Mouse (Mus musculus) heart, embryonic 15.5 days (tissue): ENCODE measurements around the gene Gm13090. TPM values are rescaled to one million over a fixed set of nuclear protein-coding genes. Genes with fewer than 3 reads are reported as not detected.
A peak's percentile ranks its signal among the peaks of the same experiment; 100 is the strongest.

Experiments used
- ATAC-seq: fragments of 200-750 bp; cut with Nextera tagmentation; replicated peaks from 2 replicates; pipeline ENCODE4 v1.8.0; 2017; ENCODE audit warnings: low read depth, moderate TSS enrichment; ENCODE audit not compliant: insufficient number of reproducible peaks, insufficient read depth, low FRiP score
- H3K27ac ChIP-seq: fragments of 300-500 bp; sonication (generic); 2 replicates; pipeline ENCODE4 v1.5.1; 2015; ENCODE audit warnings: mild to moderate bottlenecking, inconsistent platforms
- H3K27me3 ChIP-seq: fragments of 300-500 bp; sonication (generic); 2 replicates; pipeline ENCODE4 v1.6.1; 2015; ENCODE audit warnings: inconsistent platforms
- H3K36me3 ChIP-seq: fragments of 300-500 bp; sonication (generic); 2 replicates; pipeline ENCODE4 v1.6.1; 2015; ENCODE audit warnings: mild to moderate bottlenecking, inconsistent platforms
- H3K4me1 ChIP-seq: fragments of 300-500 bp; sonication (generic); replicated peaks from 2 replicates; pipeline ENCODE4 v1.6.1; 2015; ENCODE audit warnings: inconsistent platforms
- H3K4me2 ChIP-seq: fragments of 300-500 bp; sonication (generic); 2 replicates; pipeline ENCODE4 v1.6.1; 2015; ENCODE audit warnings: inconsistent platforms, mild to moderate bottlenecking, moderate library complexity
- H3K4me3 ChIP-seq: fragments of 300-500 bp; sonication (generic); 2 replicates; pipeline ENCODE4 v1.5.1; 2015; ENCODE audit warnings: mild to moderate bottlenecking, inconsistent platforms
- H3K9ac ChIP-seq: fragments of 300-500 bp; sonication (generic); 2 replicates; pipeline ENCODE4 v1.6.1; 2015; ENCODE audit warnings: mild to moderate bottlenecking, inconsistent platforms
- H3K9me3 ChIP-seq: fragments of 300-500 bp; sonication (generic); replicated peaks from 2 replicates; pipeline ENCODE4 v1.6.1; 2016; ENCODE audit warnings: inconsistent platforms
- WGBS: fragments of 180-500 bp; shearing (Covaris S2); methylation state at CpG from one replicate; pipeline ENCODE4 v1.1.7; 2015; ENCODE audit warnings: mixed read lengths; 5-methylcytosine and 5-hydroxymethylcytosine counted together
- polyA plus RNA-seq: library from polyadenylated mRNA; unstranded; fragments of >200 nt; fragmentation: Nextera tagmentation; extraction: Ambion mirVana; gene quantifications from 2 replicates; pipeline ENCODE4 v1.2.1, GENCODE M21; 2015

Gene Gm13090
- polyA plus RNA-seq = not detected in 2 replicates

- Histone ChIP-seq H3K4me2 (no peak within 1 kb of the TSS), H3K9ac (peak within 1 kb of the TSS; percentile 29; the same call in 1 of the 2 replicates), H3K27ac (peak within 1 kb of the TSS; percentile 59), H3K27me3 (no peaks in the 10 kb centered on the region), H3K9me3 (no peaks in the 10 kb centered on the region), H3K36me3 (peaks cover 10% of the 10 kb centered on the region; the same call in 1 of the 2 replicates), H3K4me3 (no peak within 1 kb of the TSS), H3K4me1 (peaks cover 44% of the 10 kb centered on the region)
- WGBS = 79% methylated on average over 7 of the region's 7 CpGs
- ATAC-seq = no peak
Observed at GRCm38 (mm10) chr4:151089270-151089669, at the start of gene Gm13090. Gene Gm13090, plus strand, starts transcription at chr4:151089570.

DNA sequence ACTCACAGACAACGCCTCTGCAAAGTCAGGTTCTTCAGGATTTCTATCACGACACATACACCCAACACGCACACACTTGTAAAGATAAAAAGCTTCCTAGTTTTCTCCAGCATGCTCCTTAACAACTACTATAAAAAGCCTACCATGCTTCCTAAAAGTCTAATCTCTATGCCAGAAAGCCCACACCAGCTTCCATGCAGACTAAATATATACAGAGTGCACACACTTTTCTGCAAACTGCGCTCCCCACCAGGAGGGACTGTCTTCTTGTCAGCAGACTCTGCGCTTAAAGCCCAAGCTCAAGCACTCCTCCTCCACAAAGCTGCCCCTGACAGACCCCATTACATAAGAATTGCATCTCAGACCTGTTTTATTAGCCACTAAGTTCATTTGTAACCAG, 47.9 kb upstream of the Gm13090 start:
- Histone ChIP-seq H3K4me3 (no peak overlapping the region), H3K27ac (no peak overlapping the region), H3K27me3 (no peaks in the 10 kb centered on the region), H3K9me3 (no peaks in the 10 kb centered on the region), H3K4me1 (peaks cover 24% of the 10 kb centered on the region), H3K9ac (no peak overlapping the region), H3K36me3 (peaks cover 6% of the 10 kb centered on the region; the same call in 1 of the 2 replicates), H3K4me2 (peak overlapping the region; percentile 20)
- no peak for ATAC-seq
- WGBS = 59% methylated on average over 5 of the region's 5 CpGs

- WGBS = 49% methylated on average over 5 of the region's 5 CpGs
- no peak for ATAC-seq
- H3K9ac ChIP-seq = peak overlapping the region; percentile 64
- peak overlapping the region; percentile 59 for H3K4me3 ChIP-seq
- H3K27ac ChIP-seq = no peak overlapping the region
- H3K36me3 ChIP-seq = peaks cover 18% of the 10 kb centered on the region; the same call in 1 of the 2 replicates
- peaks cover 24% of the 10 kb centered on the region for H3K4me1 ChIP-seq
- no peaks in the 10 kb centered on the region for H3K27me3 ChIP-seq
- H3K4me2 ChIP-seq = peak overlapping the region; percentile 99
- no peaks in the 10 kb centered on the region for H3K9me3 ChIP-seq
Observed at GRCm38 (mm10) chr4:151043281-151043680, 46.1 kb upstream of the Gm13090 start.

DNA sequence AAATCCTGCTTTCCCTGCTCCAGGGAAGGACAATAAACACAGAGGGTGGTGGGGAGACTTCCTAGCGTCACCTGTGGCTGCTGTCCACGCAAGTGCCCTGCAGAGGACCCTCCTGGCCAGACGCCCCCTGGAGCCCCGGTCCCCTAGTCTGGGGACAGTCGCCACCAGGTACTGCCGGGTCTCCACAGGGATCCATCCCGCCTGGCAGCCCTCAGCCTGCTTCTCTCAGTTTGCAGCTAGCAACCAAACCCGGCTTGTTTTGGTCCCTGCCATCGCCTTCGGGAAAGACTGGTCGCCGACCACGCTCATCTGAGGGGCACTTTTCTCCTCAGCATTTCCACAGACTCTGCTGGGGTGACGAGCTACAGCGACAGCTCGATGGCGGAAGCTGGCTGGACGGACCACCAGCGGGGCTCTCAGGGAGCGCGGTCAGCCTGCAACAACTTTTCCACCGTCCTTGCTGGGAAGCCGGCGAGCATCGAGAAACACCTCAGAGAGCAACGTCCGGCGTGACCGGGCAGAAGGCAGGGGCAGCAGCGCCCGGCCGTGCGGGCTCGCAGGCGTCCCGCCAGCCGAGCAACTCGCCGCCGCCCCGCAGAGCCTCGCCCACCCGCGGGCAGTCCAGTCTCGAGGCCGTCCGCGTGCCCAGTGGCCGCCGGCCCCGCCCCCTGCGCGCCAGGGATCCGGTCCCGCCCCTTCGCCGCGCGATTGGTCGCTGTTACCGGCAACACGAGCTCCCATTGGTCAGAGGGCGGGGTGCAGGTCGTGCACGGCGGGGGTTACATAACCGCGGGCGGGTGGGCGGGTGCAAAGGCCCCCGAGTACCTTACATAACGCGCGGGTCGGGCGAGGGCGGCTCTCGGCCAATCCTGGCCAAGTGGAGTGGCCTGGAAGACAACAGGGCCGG, 45.1 kb upstream of the Gm13090 start, which contains the start of gene Per3:
Gene Per3, minus strand, starts transcription at position 629 of the 907 bp plus-strand sequence.
- peak within 1 kb of the TSS; percentile 59 for H3K4me3 ChIP-seq
- H3K36me3 ChIP-seq = peaks cover 28% of the 10 kb centered on the region; the same call in 1 of the 2 replicates
- under 1% methylated on average over 76 of the region's 79 CpGs for WGBS
- no peaks in the 10 kb centered on the region for H3K27me3 ChIP-seq
- H3K27ac ChIP-seq = peak within 1 kb of the TSS; percentile 61
- peak within 1 kb of the TSS; percentile 64 for H3K9ac ChIP-seq
- peak within 1 kb of the TSS; percentile 99 for H3K4me2 ChIP-seq
- ATAC-seq = peak; percentile 96
- peaks cover 24% of the 10 kb centered on the region for H3K4me1 ChIP-seq
- no peaks in the 10 kb centered on the region for H3K9me3 ChIP-seq

GRCm38 (mm10) chr4:151044944-151045570, 44.3 kb upstream of the Gm13090 start:
- peaks cover 31% of the 10 kb centered on the region; the same call in 1 of the 2 replicates for H3K36me3 ChIP-seq
- H3K9ac ChIP-seq = peak overlapping the region; percentile 35; the same call in 1 of the 2 replicates
- peak overlapping the region; percentile 20; the same call in 1 of the 2 replicates for H3K27ac ChIP-seq
- peak overlapping the region; percentile 99 for H3K4me2 ChIP-seq
- H3K4me3 ChIP-seq = peak overlapping the region; percentile 59
- peaks cover 24% of the 10 kb centered on the region for H3K4me1 ChIP-seq
- ATAC-seq = no peak
- WGBS = 5% methylated on average over 21 of the region's 21 CpGs
- H3K9me3 ChIP-seq = no peaks in the 10 kb centered on the region
- no peaks in the 10 kb centered on the region for H3K27me3 ChIP-seq

DNA sequence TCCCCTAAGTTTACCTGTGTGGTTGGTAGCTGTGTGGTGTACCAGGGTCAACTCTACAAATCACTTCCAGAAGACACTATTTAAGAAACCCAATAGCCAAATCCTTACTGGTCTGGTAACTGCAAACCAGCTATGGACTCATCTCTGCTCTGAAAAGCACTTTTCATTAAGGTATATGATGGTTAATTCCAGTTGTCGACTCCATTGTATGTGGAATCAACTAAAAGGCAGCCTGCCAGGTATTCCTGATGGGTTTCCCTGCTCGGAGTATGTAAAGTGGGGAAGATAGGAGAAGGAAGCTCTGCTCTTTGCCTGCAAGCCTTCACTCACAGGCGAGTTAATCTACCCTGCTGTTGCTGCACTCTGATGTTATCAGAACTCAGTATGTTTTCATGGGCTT, 42.8 kb upstream of the Gm13090 start:
- H3K36me3 ChIP-seq = peaks cover 36% of the 10 kb centered on the region; the same call in 1 of the 2 replicates
- ATAC-seq = no peak
- H3K4me2 ChIP-seq = no peak overlapping the region
- peaks cover 19% of the 10 kb centered on the region for H3K4me1 ChIP-seq
- H3K9ac ChIP-seq = no peak overlapping the region
- H3K27ac ChIP-seq = no peak overlapping the region
- H3K4me3 ChIP-seq = no peak overlapping the region
- H3K9me3 ChIP-seq = no peaks in the 10 kb centered on the region
- WGBS = 78% methylated on average over 3 of the region's 3 CpGs
- H3K27me3 ChIP-seq = no peaks in the 10 kb centered on the region

- WGBS = 79% methylated on average over 1 of the region's 1 CpGs
- Histone ChIP-seq H3K9ac (no peak overlapping the region), H3K9me3 (no peaks in the 10 kb centered on the region), H3K27me3 (no peaks in the 10 kb centered on the region), H3K36me3 (peaks cover 48% of the 10 kb centered on the region), H3K4me2 (no peak overlapping the region), H3K4me3 (no peak overlapping the region), H3K4me1 (no peaks in the 10 kb centered on the region; the same call in 1 of the 2 replicates), H3K27ac (no peak overlapping the region)
- ATAC-seq = no peak
Observed at GRCm38 (mm10) chr4:151051162-151051561, 38.2 kb upstream of the Gm13090 start.

- Histone ChIP-seq H3K27me3 (no peaks in the 10 kb centered on the region), H3K9ac (peak within 1 kb of the TSS; percentile 84), H3K4me2 (peak within 1 kb of the TSS; percentile 71), H3K4me1 (peaks cover 12% of the 10 kb centered on the region; the same call in 1 of the 2 replicates), H3K36me3 (peaks cover 16% of the 10 kb centered on the region), H3K9me3 (no peaks in the 10 kb centered on the region), H3K27ac (peak within 1 kb of the TSS; percentile 95), H3K4me3 (peak within 1 kb of the TSS; percentile 85)
- under 1% methylated on average over 113 of the region's 114 CpGs for WGBS
- ATAC-seq = peak; percentile 99
Observed at GRCm38 (mm10) chr4:151057347-151058321, 31.7 kb upstream of the Gm13090 start, which contains the start of gene Vamp3. Gene Vamp3, minus strand, starts transcription at chr4:151057963.

- no peak for ATAC-seq
- peaks cover 14% of the 10 kb centered on the region for H3K36me3 ChIP-seq
- H3K9ac ChIP-seq = peak overlapping the region; percentile 48
- no peaks in the 10 kb centered on the region for H3K27me3 ChIP-seq
- H3K4me2 ChIP-seq = peak overlapping the region; percentile 68
- H3K9me3 ChIP-seq = no peaks in the 10 kb centered on the region
- WGBS = 78% methylated on average over 4 of the region's 4 CpGs
- peaks cover 12% of the 10 kb centered on the region; the same call in 1 of the 2 replicates for H3K4me1 ChIP-seq
- H3K4me3 ChIP-seq = peak overlapping the region; percentile 85; the same call in 1 of the 2 replicates
- peak overlapping the region; percentile 73 for H3K27ac ChIP-seq
Observed at GRCm38 (mm10) chr4:151058634-151059033, 30.7 kb upstream of the Gm13090 start.

DNA sequence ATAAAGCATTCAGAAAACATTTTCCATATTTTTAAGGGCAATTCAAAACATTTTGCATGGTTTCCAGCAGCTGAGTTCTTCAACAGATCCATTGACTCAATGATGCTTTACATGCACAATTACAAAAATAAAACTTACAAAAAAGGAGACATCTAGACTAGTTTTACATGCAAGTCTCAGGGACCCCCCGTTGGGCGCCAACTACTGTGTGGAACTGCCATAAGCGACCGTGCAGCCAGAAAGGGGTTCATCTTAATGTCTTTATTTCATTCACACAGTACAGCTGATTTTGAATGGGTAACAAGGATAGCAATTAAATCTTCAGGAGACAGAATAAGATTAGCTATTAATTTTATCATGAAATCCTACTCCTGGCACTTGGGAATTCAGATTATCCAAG, 29.8 kb upstream of the Gm13090 start:
- no peak for ATAC-seq
- Histone ChIP-seq H3K4me3 (no peak overlapping the region), H3K27ac (no peak overlapping the region), H3K9ac (no peak overlapping the region), H3K4me2 (no peak overlapping the region), H3K9me3 (no peaks in the 10 kb centered on the region), H3K4me1 (peaks cover 12% of the 10 kb centered on the region; the same call in 1 of the 2 replicates), H3K36me3 (peaks cover 6% of the 10 kb centered on the region; the same call in 1 of the 2 replicates), H3K27me3 (no peaks in the 10 kb centered on the region)
- WGBS = 97% methylated on average over 4 of the region's 4 CpGs
